Mouse (Mus musculus): ENCODE measurements at regions not wholly inside any gene's neighbourhood (a gene's known extent, or its start where the extent isn't known, plus 50 kb on each side); places are given as distances from the start of the nearest gene placed in this dataset.

GRCm38 (mm10) chr4:90094196-90094595 lies 124.4 kb upstream of the Zfp352 start:
- DNase-seq (ENCODE audit: low read depth, low spot score), result no peak

- no peak for DNase-seq (ENCODE audit: low read depth, low spot score)
These were observed 109.8 kb upstream of the Zfp352 start for GRCm38 (mm10) chr4:90108858-90109257.

GRCm38 (mm10) chr4:90125873-90126272 lies 92.7 kb upstream of the Zfp352 start:
- DNase-seq (ENCODE audit: low read depth, low spot score), result no peak

DNA sequence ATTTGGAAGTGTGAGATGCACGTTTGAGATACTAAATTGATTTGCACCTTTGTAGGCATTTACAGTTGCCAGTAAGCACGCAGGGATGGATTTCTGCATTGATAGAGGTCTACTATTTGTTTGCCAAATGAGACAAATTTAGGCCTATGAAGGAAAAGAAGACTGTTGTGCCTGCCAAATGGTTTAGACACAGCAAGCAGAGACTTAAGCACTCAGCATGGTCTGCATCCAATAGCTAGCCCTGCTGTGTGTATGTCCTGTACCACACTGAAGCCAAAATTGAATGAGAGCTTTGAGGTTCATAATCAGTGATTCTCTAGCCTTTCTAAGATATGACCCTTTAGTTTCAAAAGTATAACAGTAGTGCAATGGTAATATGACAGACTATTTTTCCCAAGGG lies 74.5 kb upstream of the Zfp352 start:
- peak; percentile 13 for DNase-seq (ENCODE audit: low read depth, low spot score)
